Mouse (Mus musculus) intestine, postnatal 0 days (tissue): ENCODE results near the gene Mitd1. TPM values are rescaled to one million over a fixed set of nuclear protein-coding genes. Genes with fewer than 3 reads are reported as not detected.

Experiments used
- ATAC-seq: fragments of 200-750 bp; cut with Nextera tagmentation; 2 replicates; pipeline ENCODE4 v1.8.0; 2017; ENCODE audit warnings: mild to moderate bottlenecking, moderate TSS enrichment, moderate library complexity
- H3K27ac ChIP-seq: fragments of 300-500 bp; sonication (generic); 2 replicates; pipeline ENCODE4 v1.5.1; 2014; ENCODE audit warnings: mild to moderate bottlenecking, low read depth, low read length, moderate library complexity
- H3K27me3 ChIP-seq: fragments of 300-500 bp; sonication (generic); replicated peaks from 2 replicates; pipeline ENCODE4 v1.6.1; 2014; ENCODE audit warnings: low read length, mixed read lengths; ENCODE audit not compliant: control insufficient read depth, insufficient read depth
- H3K36me3 ChIP-seq: fragments of 300-500 bp; sonication (generic); 2 replicates; pipeline ENCODE4 v1.6.1; 2014; ENCODE audit warnings: mild to moderate bottlenecking, moderate library complexity; ENCODE audit not compliant: control insufficient read depth, insufficient read depth
- H3K4me1 ChIP-seq: fragments of 300-500 bp; sonication (generic); replicated peaks from 2 replicates; pipeline ENCODE4 v1.6.1; 2014; ENCODE audit warnings: antibody characterized with exemption, low read length, mixed read lengths; ENCODE audit not compliant: control insufficient read depth, insufficient read depth
- H3K4me2 ChIP-seq: fragments of 300-500 bp; sonication (generic); replicated peaks from 2 replicates; pipeline ENCODE4 v1.6.1; 2014; ENCODE audit warnings: low read depth, mild to moderate bottlenecking, moderate library complexity
- H3K4me3 ChIP-seq: fragments of 300-500 bp; sonication (generic); 2 replicates; pipeline ENCODE4 v1.5.1; 2014; ENCODE audit warnings: low read depth, low read length
- H3K9ac ChIP-seq: fragments of 300-500 bp; sonication (generic); 2 replicates; pipeline ENCODE4 v1.6.1; 2014; ENCODE audit warnings: mild to moderate bottlenecking, low read depth, low read length
- H3K9me3 ChIP-seq: fragments of 300-500 bp; sonication (generic); 2 replicates; pipeline ENCODE4 v1.6.1; 2016; ENCODE audit warnings: mixed run types; ENCODE audit not compliant: control insufficient read depth
- CTCF ChIP-seq: sonication (generic); IDR thresholded peaks from 2 replicates; pipeline ENCODE4 v1.5.1; 2016; ENCODE audit warnings: low read depth, mild to moderate bottlenecking, control low read depth, antibody characterized with exemption, moderate library complexity
- WGBS: fragments of 180-500 bp; shearing (Covaris S2); extraction: QIAGEN DNeasy Blood & Tissue Kit; methylation state at CpG from one replicate; pipeline ENCODE4 v1.1.7; 2014; 5-methylcytosine and 5-hydroxymethylcytosine counted together
- polyA plus RNA-seq: library from polyadenylated mRNA; unstranded; fragments of >200 nt; fragmentation: Nextera tagmentation; extraction: Ambion mirVana; gene quantifications from 2 replicates; pipeline ENCODE4 v1.2.1, GENCODE M21; 2015

Mitd1 gene
- polyA plus RNA-seq, 1 experiment from 2014 or later: 32.3 TPM

DNA sequence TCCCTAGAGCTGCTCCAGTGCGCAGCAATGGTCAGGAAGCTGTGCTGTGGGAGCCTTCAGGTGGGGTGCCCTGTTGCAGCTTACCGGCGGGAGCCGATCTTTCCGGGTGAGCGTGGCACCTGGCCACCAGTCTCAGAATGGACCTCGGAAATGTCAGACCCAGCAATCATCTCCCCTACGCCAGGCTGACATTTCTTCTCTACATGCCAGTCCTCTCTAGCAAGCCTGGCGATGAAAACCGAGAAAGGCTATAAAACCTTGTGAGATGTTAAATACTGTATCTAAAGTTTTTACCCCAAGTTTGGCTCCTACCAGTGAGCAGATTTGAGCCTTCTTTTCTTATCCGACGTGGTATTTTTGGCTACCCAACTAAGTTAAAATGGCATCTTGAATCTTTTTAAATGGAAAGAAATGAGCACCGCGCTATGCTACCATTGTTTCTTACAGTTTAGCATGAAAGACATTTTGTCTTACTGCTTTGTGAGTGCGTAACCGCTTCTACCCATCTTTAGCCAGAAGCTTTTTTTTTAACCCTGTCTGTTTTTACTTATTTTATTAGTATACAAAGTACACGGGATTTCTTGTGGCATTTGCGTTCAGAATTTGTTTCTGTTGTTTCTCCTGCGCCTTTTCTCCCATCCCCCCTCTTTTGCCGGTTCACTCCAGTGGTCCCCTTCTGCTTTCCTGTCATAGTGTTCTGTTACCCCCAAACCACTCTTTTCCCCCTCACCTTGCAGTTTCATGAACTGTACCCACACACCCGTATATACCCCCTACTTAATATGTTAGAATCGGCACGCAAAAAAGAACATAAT, 24.6 kb downstream of the Mitd1 start:
- H3K36me3 ChIP-seq: no peaks in the 10 kb centered on the region
- peak overlapping the region; percentile 81 for H3K4me2 ChIP-seq
- ATAC-seq: no peak
- H3K27ac ChIP-seq: peak overlapping the region; percentile 54; the same call in 1 of the 2 replicates
- H3K4me3 ChIP-seq: peak overlapping the region; percentile 60
- 8% methylated on average over 23 of the region's 23 CpGs for WGBS
- TF ChIP-seq CTCF: no peak
- H3K27me3 ChIP-seq: no peaks in the 10 kb centered on the region
- no peaks in the 10 kb centered on the region for H3K4me1 ChIP-seq
- H3K9ac ChIP-seq: peak overlapping the region; percentile 57
- no peaks in the 10 kb centered on the region for H3K9me3 ChIP-seq

DNA sequence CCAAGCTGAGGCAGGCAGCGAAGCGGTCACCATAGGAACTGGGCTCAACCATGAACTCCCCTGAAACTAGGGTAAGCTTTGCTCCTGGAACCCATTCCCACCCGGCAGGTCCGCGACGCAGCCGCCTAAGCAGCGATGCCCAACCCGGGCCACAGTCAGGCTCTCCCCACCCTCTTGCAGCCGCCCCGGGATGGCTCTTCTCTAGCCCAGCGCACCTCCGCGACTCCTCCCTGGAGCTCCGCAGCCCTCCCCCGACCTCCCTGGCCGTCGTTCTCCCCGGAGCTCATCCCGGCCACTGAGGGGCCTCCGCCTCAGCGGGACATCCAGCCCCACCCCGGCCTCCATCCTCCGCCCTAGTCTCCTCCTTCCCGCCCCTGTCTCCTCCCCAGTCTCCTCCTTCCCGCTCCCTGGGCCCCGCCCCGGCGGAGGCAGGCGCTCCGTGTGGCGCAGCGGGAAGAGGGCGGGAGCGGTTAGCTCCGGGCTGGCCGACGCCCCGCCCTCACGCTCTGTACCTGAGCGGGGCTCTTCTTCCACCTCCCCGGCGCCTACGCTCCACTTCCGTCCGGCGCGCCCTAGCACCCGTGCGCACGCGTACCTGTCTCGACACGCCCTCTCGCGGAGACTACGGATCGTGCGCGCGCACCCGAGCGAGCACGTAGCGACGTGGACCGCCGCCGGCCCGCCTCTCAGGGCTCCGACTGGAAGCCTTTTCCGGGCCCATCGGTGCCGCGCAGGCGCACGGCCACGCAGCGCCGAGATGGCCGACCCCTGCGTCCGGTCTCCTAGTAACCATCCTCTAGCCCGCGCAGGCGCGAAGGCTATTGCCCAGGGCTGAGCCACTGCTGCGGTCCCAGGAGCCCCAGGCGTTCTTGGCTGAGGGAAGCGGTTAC, 25.5 kb downstream of the Mitd1 start:
- WGBS: under 1% methylated on average over 85 of the region's 90 CpGs

DNA sequence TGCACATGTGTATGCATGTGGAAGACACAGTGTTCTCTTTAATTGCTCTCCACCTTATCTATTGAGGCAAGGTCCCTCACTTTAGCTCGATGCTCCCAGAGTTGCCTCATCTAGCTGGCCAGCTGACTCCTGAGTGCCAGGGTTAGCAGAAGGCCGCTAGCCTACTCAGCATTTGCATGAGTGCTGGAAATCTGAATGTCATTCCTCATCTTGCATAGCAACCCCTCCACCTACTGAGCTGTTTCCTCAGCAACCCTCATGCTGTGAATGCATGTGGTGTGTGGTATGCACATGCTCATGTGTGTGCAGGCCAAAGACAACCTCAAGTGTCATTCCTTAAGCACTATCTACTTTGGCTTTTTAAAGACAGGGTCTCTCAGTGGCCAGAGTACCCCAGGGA, 39.5 kb downstream of the Mitd1 start:
- H3K4me2 ChIP-seq: no peak overlapping the region

More for the DNA sequence above, 25.5 kb downstream of the Mitd1 start:
- no peaks in the 10 kb centered on the region for H3K4me1 ChIP-seq
- H3K9ac ChIP-seq: peak overlapping the region; percentile 57
- H3K9me3 ChIP-seq: no peaks in the 10 kb centered on the region
- TF ChIP-seq CTCF: peak; percentile 70
- peak overlapping the region; percentile 54; the same call in 1 of the 2 replicates for H3K27ac ChIP-seq
- H3K27me3 ChIP-seq: no peaks in the 10 kb centered on the region
- H3K36me3 ChIP-seq: no peaks in the 10 kb centered on the region
- H3K4me2 ChIP-seq: peak overlapping the region; percentile 81
- peak; percentile 99 for ATAC-seq
- peak overlapping the region; percentile 60 for H3K4me3 ChIP-seq

DNA sequence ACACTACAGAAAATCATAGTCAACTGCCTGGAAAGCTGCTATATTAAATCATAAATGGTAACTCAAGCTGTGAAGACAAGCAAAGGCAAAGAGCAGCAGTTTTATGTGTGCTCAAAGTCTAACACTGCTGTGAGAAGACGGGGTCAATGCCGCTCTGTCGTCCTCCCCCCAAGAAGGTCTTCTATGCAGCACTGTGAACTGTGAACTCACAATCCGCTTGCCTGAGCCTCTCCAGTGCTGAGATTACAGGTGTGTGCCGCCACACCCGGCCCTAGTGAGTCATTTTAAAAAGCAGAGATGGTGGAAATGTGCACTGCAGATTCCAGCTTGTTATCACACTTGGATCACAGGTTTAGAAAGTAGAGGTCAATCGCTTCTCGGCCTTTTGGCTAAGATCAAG, 43.3 kb downstream of the Mitd1 start:
- Histone ChIP-seq H3K4me1 (no peaks in the 10 kb centered on the region), H3K4me3 (no peak overlapping the region), H3K36me3 (no peaks in the 10 kb centered on the region), H3K4me2 (no peak overlapping the region), H3K9ac (no peak overlapping the region), H3K9me3 (no peaks in the 10 kb centered on the region), H3K27me3 (no peaks in the 10 kb centered on the region), H3K27ac (no peak overlapping the region)
- TF ChIP-seq CTCF: no peak
- ATAC-seq: peak; percentile 78
- 42% methylated on average over 8 of the region's 8 CpGs for WGBS

More for the DNA sequence above, 39.5 kb downstream of the Mitd1 start:
- Histone ChIP-seq H3K4me3 (no peak overlapping the region), H3K27ac (no peak overlapping the region), H3K4me1 (no peaks in the 10 kb centered on the region), H3K9me3 (no peaks in the 10 kb centered on the region), H3K36me3 (no peaks in the 10 kb centered on the region), H3K27me3 (no peaks in the 10 kb centered on the region), H3K9ac (no peak overlapping the region)
- peak; percentile 60 for ATAC-seq
- WGBS: 45% methylated on average over 2 of the region's 2 CpGs
- no peak for TF ChIP-seq CTCF

DNA sequence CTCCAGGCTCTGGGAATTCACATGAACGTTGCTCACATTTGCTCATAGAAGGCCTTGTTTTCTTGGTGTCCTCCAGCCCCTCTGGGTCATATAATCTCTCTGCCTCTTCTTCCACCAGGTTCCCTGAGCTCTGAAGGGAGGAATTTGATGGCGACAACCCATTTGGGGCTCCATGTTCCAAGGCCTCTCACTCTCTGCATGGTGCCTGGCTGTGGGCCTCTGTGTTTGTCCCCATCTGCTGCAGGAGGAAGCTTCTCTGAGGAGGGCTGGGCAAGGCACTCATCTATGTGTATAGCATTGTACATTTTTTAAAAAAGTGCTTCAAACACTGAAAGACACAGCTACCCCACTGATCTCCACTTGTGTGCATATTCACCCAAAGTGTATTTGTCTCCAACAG, 58.5 kb downstream of the Mitd1 start:
- Histone ChIP-seq H3K4me1 (no peaks in the 10 kb centered on the region), H3K27ac (no peak overlapping the region), H3K27me3 (no peaks in the 10 kb centered on the region), H3K36me3 (no peaks in the 10 kb centered on the region), H3K9me3 (no peaks in the 10 kb centered on the region), H3K4me3 (no peak overlapping the region), H3K9ac (no peak overlapping the region), H3K4me2 (no peak overlapping the region)
- ATAC-seq: no peak
- TF ChIP-seq CTCF: no peak
- WGBS: 62% methylated on average over 2 of the region's 2 CpGs

Other genes starting within 250 kb of the Mitd1 start
- gene 2010300C02Rik, start 170.3 kb downstream of the Mitd1 start, polyA plus RNA-seq: 7.2 and 7.8 TPM in 2 replicates
- 2.0 and 2.1 TPM in 2 replicates for gene Tsga10, start 24.0 kb downstream of the Mitd1 start, polyA plus RNA-seq
- 4.1 and 4.7 TPM in 2 replicates for gene Lipt1, start 18.7 kb downstream of the Mitd1 start, polyA plus RNA-seq
- 261 and 264 TPM in 2 replicates for gene Mrpl30, start 66 bp upstream of the Mitd1 start, polyA plus RNA-seq
- not detected in 2 replicates for gene Lyg2, start 26.1 kb upstream of the Mitd1 start, polyA plus RNA-seq
- gene Lyg1, start 67.3 kb upstream of the Mitd1 start, polyA plus RNA-seq: not detected in 2 replicates
- 101 and 103 TPM in 2 replicates for gene Txndc9, start 107.5 kb upstream of the Mitd1 start, polyA plus RNA-seq
- 14.8 and 17.2 TPM in 2 replicates for gene Eif5b, start 107.6 kb upstream of the Mitd1 start, polyA plus RNA-seq
- gene Rev1, start 239.4 kb upstream of the Mitd1 start, polyA plus RNA-seq: 9.5 and 10.1 TPM in 2 replicates